Comparison of ENCODE assay signal across 37 mouse cellular contexts in the genomic region with DNA sequence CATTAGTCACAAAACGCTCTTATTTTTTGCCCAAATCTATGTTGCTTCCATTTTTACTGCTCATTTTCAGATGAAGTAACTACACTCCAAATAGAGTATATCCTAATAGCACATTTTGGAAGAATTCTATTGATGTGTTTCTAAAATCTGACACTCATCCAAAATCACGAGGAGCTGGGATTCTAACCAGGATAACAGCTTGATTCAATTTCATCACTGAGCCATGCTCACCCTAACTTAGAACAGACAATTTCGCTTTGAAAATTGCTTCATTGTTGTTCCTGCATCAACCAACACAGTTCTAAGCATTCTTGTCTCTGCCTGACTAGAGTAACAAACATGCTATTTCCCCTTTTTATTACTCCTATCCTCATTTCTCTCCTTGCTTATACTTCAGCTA. TPM values are rescaled to one million over a fixed set of nuclear protein-coding genes. Genes with fewer than 3 reads are reported as not detected.
DNase-seq lines count a peak whose midpoint lies in the region; ATAC-seq and TF ChIP-seq lines count a peak whose summit lies in the region.
"Had no signal": no experiment of that assay in that cellular context is flagged by ENCODE, and none has a peak within 500 bp of the region (broad histone marks: within the 10 kb centered on the region; RNA-seq: fewer than 3 reads in every experiment).

No protein-coding gene starts in this region.

- no peaks in the 10 kb centered on the region for H3K27me3 ChIP-seq in heart, adult 2 months (ENCODE audit: control insufficient read depth, insufficient read depth, low read length)
- H3K27me3 ChIP-seq: CH12.LX; embryonic facial prominence, embryonic 13.5 days; forebrain, embryonic 12.5 days; hindbrain, embryonic 12.5 days; hindbrain, embryonic 15.5 days; Patski had no signal

- TF ChIP-seq CTCF in layer of hippocampus, adult 2 months (conservative IDR thresholded peaks at IDR 0.05), result no peak
- no peak for TF ChIP-seq CTCF in heart, adult 2 months (IDR thresholded peaks at IDR 0.05)

- no peaks in the 10 kb centered on the region for H3K36me3 ChIP-seq in heart, adult 2 months (ENCODE audit: control insufficient read depth, insufficient read depth, low read length)
- H3K36me3 ChIP-seq: embryonic facial prominence, embryonic 10.5 days; embryonic facial prominence, embryonic 13.5 days; forebrain, embryonic 12.5 days; G1E; hindbrain, embryonic 12.5 days; hindbrain, embryonic 15.5 days had no signal

- H3K4me1 ChIP-seq in heart, adult 2 months (ENCODE audit: control insufficient read depth, insufficient read depth, low read length), result no peaks in the 10 kb centered on the region
- H3K4me1 ChIP-seq: embryonic facial prominence, embryonic 10.5 days; embryonic facial prominence, embryonic 13.5 days; forebrain, embryonic 12.5 days; hindbrain, embryonic 12.5 days; hindbrain, embryonic 15.5 days had no signal

- no peak overlapping the region for H3K4me3 ChIP-seq in layer of hippocampus, adult 2 months
- H3K4me3 ChIP-seq in heart, adult 2 months, result no peak overlapping the region
- H3K4me3 ChIP-seq: embryonic facial prominence, embryonic 10.5 days; embryonic facial prominence, embryonic 13.5 days; erythroblast, embryonic 14.5 days; forebrain, embryonic 12.5 days; hindbrain, embryonic 12.5 days; hindbrain, embryonic 15.5 days had no signal

- no peak for TF ChIP-seq EP300 in heart, adult 2 months (IDR thresholded peaks at IDR 0.05; ENCODE audit: insufficient read depth, low read depth, low read length)

- no peaks in the 10 kb centered on the region for H3K79me2 ChIP-seq in heart, adult 2 months (replicated peaks; ENCODE audit: control insufficient read depth, insufficient read depth, low read length)

- peak; percentile 38; the same call in 1 of the 2 replicates for ATAC-seq in frontal cortex, adult (ENCODE audit: low TSS enrichment)
- ATAC-seq: forebrain, embryonic 16.5 days; Patski had no signal

- no peak for TF ChIP-seq POLR2A in heart, adult 2 months (IDR thresholded peaks at IDR 0.05; ENCODE audit: insufficient read depth, low read depth, low read length)

- intact Hi-C loops in heart, adult 2 months (cut with DNase I), result no loop called here

- WGBS in heart, adult 2 months, result 75% methylated on average over 3 of the region's 3 CpGs

- H3K9ac ChIP-seq in heart, adult 2 months (ENCODE audit: low read depth, low read length), result no peak overlapping the region
- H3K9ac ChIP-seq: embryonic facial prominence, embryonic 13.5 days; forebrain, embryonic 12.5 days; hindbrain, embryonic 12.5 days; hindbrain, embryonic 15.5 days had no signal

- no peak for DNase-seq in frontal cortex, postnatal 14 days (ENCODE audit: low spot score in 2 of 2)
- peak; percentile 26 to 44 for DNase-seq in layer of hippocampus, adult 2 months (ENCODE audit: low spot score in 2 of 2)
- DNase-seq in layer of hippocampus, postnatal 36 days, result no peak
- peak; percentile 47 for DNase-seq in brain, adult 2 months (ENCODE audit: low read depth, low spot score)
- DNase-seq in layer of hippocampus, adult 9-10 months (ENCODE audit: low spot score), result peak; percentile 15
- DNase-seq in thymus, adult 18-20 months, result no peak
- no peak for DNase-seq in heart, adult 2 months
- DNase-seq: adrenal gland, postnatal 10 days; adrenal gland, postnatal 36 days; B cell, adult 2 months; cerebellum, adult 11 months; cerebellum, adult 2 months; cerebellum, adult 9-11 months; cerebellum, postnatal 25 days; gastrocnemius, postnatal 10 days; gastrocnemius, postnatal 36 days had no signal

- H3K27ac ChIP-seq in layer of hippocampus, adult 2 months, result peak overlapping the region; percentile 36; the same call in 1 of the 2 replicates
- H3K27ac ChIP-seq in heart, adult 2 months, result no peak overlapping the region
- H3K27ac ChIP-seq: embryonic facial prominence, embryonic 10.5 days; embryonic facial prominence, embryonic 13.5 days; forebrain, embryonic 12.5 days; hindbrain, embryonic 12.5 days; hindbrain, embryonic 15.5 days had no signal

RNA-seq across cellular contexts. Expression of gene Cldn16, which starts 44.3 kb away (rescaled TPM):
- total RNA-seq in layer of hippocampus, adult 2 months (2021), result not detected
- not detected for total RNA-seq in layer of hippocampus, postnatal 36 days (2021)
- not detected for total RNA-seq in heart, adult 2 months (2021)
- polyA plus RNA-seq in heart, adult 2 months (2012; rRNA removed), result not detected in 2 replicates
- total RNA-seq: adrenal gland, adult 18-20 months; adrenal gland, postnatal 10 days; adrenal gland, postnatal 36 days; CH12.LX; common myeloid progenitor, adult 5-6 weeks; G1E; gastrocnemius, adult 18-20 months; gastrocnemius, postnatal 10 days; gastrocnemius, postnatal 36 days; granulocyte monocyte progenitor cell, adult 5-6 weeks; heart, adult 8-10 months; heart, postnatal 25 days; hematopoietic stem cell, adult 5-6 weeks had no signal
- polyA plus RNA-seq: cerebellum, adult 2 months; embryonic facial prominence, embryonic 10.5 days; embryonic facial prominence, embryonic 13.5 days; erythroblast, embryonic 14.5 days; forebrain, embryonic 12.5 days; forebrain, embryonic 16.5 days; G1E; heart, embryonic 11.5 days; heart, embryonic 14.5 days; heart, postnatal 0 days; hindbrain, embryonic 12.5 days; hindbrain, embryonic 15.5 days; Patski had no signal

RNA-seq across cellular contexts. Expression of gene Cldn1, which starts 47.0 kb away (rescaled TPM):
- total RNA-seq in layer of hippocampus, adult 2 months (2021), result under 1 TPM; 0.64 to 0.86 TPM
- 1 to 10 TPM in 1 of 2 experiments, under 1 TPM in 1; 0.85 to 1.4 TPM for total RNA-seq in layer of hippocampus, postnatal 36 days (2021)
- under 1 TPM; 0.31 to 0.36 TPM for total RNA-seq in heart, adult 2 months (2021)
- polyA plus RNA-seq in heart, adult 2 months (2012; rRNA removed), result 0.49 and 0.67 TPM in 2 replicates
- total RNA-seq: CH12.LX had no signal
- polyA plus RNA-seq: erythroblast, embryonic 14.5 days; G1E had no signal

Comparison
In these comparisons a context has a peak if more than half of its experiments do, and no peak if none do; other contexts are left out.
1. DNase-seq: peak in layer of hippocampus, adult 2 months (2 of 2), brain, adult 2 months (single experiment) and layer of hippocampus, adult 9-10 months (single experiment); none in frontal cortex, postnatal 14 days (0 of 2), layer of hippocampus, postnatal 36 days (0 of 2), thymus, adult 18-20 months (0 of 2) and heart, adult 2 months (0 of 2).